Mouse (Mus musculus): ENCODE results near the gene Tcf20. TPM values are rescaled to one million over a fixed set of nuclear protein-coding genes. Genes with fewer than 3 reads are reported as not detected.

Tcf20 gene
- total and polyA plus RNA-seq, 3 experiments = 24.2 to 146 (median 128) TPM

GRCm38 (mm10) chr15:82984574-82984973, 3.1 kb downstream of the Tcf20 start:
- Histone ChIP-seq H3K36me3 (replicated peaks) (no peaks in the 10 kb centered on the region), H3K4me3 (ENCODE audit: low read depth, low read length) (no peak overlapping the region), H3K27me3 (ENCODE audit: insufficient read depth, low read length) (peaks cover 30% of the 10 kb centered on the region), H3K9me3 (replicated peaks) (no peaks in the 10 kb centered on the region), H3K4me1 (ENCODE audit: insufficient read depth, low read depth, low read length) (peaks cover 9% of the 10 kb centered on the region)
- TF ChIP-seq CTCF (IDR thresholded peaks at IDR 0.05; ENCODE audit: low read depth, low read length) = no peak
- no peak for TF ChIP-seq POLR2AphosphoS5 (IDR thresholded peaks at IDR 0.05; ENCODE audit: insufficient replicate concordance, low read depth, low read length)
- TF ChIP-seq GATA1 (IDR thresholded peaks at IDR 0.05; ENCODE audit: borderline replicate concordance, low read length) = no peak
- no peak for TF ChIP-seq GATA2 (IDR thresholded peaks at IDR 0.05; ENCODE audit: borderline replicate concordance, low read depth, low read length)
- TF ChIP-seq TAL1 (conservative IDR thresholded peaks at IDR 0.05; ENCODE audit: low read depth, low read length) = no peak
- ATAC-seq (ENCODE audit: extremely low read depth, insufficient number of reproducible peaks, low FRiP score, poor library complexity, severe bottlenecking) (no peak), DNase-seq (ENCODE audit: low spot score) (no peak)

- no peak for TF ChIP-seq CTCF (IDR thresholded peaks at IDR 0.05; ENCODE audit: low read depth, low read length)
- TF ChIP-seq GATA1 (IDR thresholded peaks at IDR 0.05; ENCODE audit: borderline replicate concordance, low read length) = no peak
- TF ChIP-seq POLR2AphosphoS5 (IDR thresholded peaks at IDR 0.05; ENCODE audit: insufficient replicate concordance, low read depth, low read length) = no peak
- no peak for TF ChIP-seq GATA2 (IDR thresholded peaks at IDR 0.05; ENCODE audit: borderline replicate concordance, low read depth, low read length)
- TF ChIP-seq TAL1 (conservative IDR thresholded peaks at IDR 0.05; ENCODE audit: low read depth, low read length) = no peak
- Histone ChIP-seq H3K9me3 (replicated peaks) (no peaks in the 10 kb centered on the region), H3K36me3 (replicated peaks) (no peaks in the 10 kb centered on the region), H3K4me1 (ENCODE audit: insufficient read depth, low read depth, low read length) (peaks cover 9% of the 10 kb centered on the region), H3K27me3 (ENCODE audit: insufficient read depth, low read length) (peaks cover 28% of the 10 kb centered on the region), H3K4me3 (ENCODE audit: low read depth, low read length) (no peak overlapping the region)
- ATAC-seq (ENCODE audit: extremely low read depth, insufficient number of reproducible peaks, low FRiP score, poor library complexity, severe bottlenecking) = no peak
- DNase-seq (ENCODE audit: low spot score) = no peak
These were observed 3.6 kb downstream of the Tcf20 start for GRCm38 (mm10) chr15:82984097-82984496.

- DNase-seq (ENCODE audit: low spot score) (no peak), ATAC-seq (ENCODE audit: extremely low read depth, insufficient number of reproducible peaks, low FRiP score, poor library complexity, severe bottlenecking) (no peak)
- TF ChIP-seq GATA2 (IDR thresholded peaks at IDR 0.05; ENCODE audit: borderline replicate concordance, low read depth, low read length) (no peak), CTCF (IDR thresholded peaks at IDR 0.05; ENCODE audit: low read depth, low read length) (no peak), GATA1 (IDR thresholded peaks at IDR 0.05; ENCODE audit: borderline replicate concordance, low read length) (no peak), TAL1 (conservative IDR thresholded peaks at IDR 0.05; ENCODE audit: low read depth, low read length) (no peak), POLR2AphosphoS5 (IDR thresholded peaks at IDR 0.05; ENCODE audit: insufficient replicate concordance, low read depth, low read length) (no peak)
- Histone ChIP-seq H3K27me3 (ENCODE audit: insufficient read depth, low read length) (peaks cover 27% of the 10 kb centered on the region), H3K36me3 (replicated peaks) (no peaks in the 10 kb centered on the region), H3K4me3 (ENCODE audit: low read depth, low read length) (no peak overlapping the region), H3K9me3 (replicated peaks) (no peaks in the 10 kb centered on the region), H3K4me1 (ENCODE audit: insufficient read depth, low read depth, low read length) (peaks cover 9% of the 10 kb centered on the region)
These were observed 4.2 kb downstream of the Tcf20 start for GRCm38 (mm10) chr15:82983416-82984026.

- Histone ChIP-seq H3K36me3 (replicated peaks) (no peaks in the 10 kb centered on the region), H3K4me1 (ENCODE audit: insufficient read depth, low read depth, low read length) (peaks cover 7% of the 10 kb centered on the region), H3K27me3 (ENCODE audit: insufficient read depth, low read length) (peaks cover 27% of the 10 kb centered on the region), H3K9me3 (replicated peaks) (no peaks in the 10 kb centered on the region), H3K4me3 (ENCODE audit: low read depth, low read length) (no peak overlapping the region)
- ATAC-seq (ENCODE audit: extremely low read depth, insufficient number of reproducible peaks, low FRiP score, poor library complexity, severe bottlenecking) (no peak), DNase-seq (ENCODE audit: low spot score) (no peak)
- TF ChIP-seq CTCF (IDR thresholded peaks at IDR 0.05; ENCODE audit: low read depth, low read length) (no peak), GATA1 (IDR thresholded peaks at IDR 0.05; ENCODE audit: borderline replicate concordance, low read length) (no peak), TAL1 (conservative IDR thresholded peaks at IDR 0.05; ENCODE audit: low read depth, low read length) (no peak), POLR2AphosphoS5 (IDR thresholded peaks at IDR 0.05; ENCODE audit: insufficient replicate concordance, low read depth, low read length) (no peak), GATA2 (IDR thresholded peaks at IDR 0.05; ENCODE audit: borderline replicate concordance, low read depth, low read length) (no peak)
These were observed 4.8 kb downstream of the Tcf20 start for GRCm38 (mm10) chr15:82982724-82983415.

GRCm38 (mm10) chr15:82981676-82982520, 5.8 kb downstream of the Tcf20 start:
- no peak overlapping the region for H3K4me3 ChIP-seq (ENCODE audit: low read depth, low read length)
- no peak for DNase-seq (ENCODE audit: low spot score)
- no peak for ATAC-seq (ENCODE audit: extremely low read depth, insufficient number of reproducible peaks, low FRiP score, poor library complexity, severe bottlenecking)

More at GRCm38 (mm10) chr15:82981676-82982520, 5.8 kb downstream of the Tcf20 start:
- TF ChIP-seq GATA2 (IDR thresholded peaks at IDR 0.05; ENCODE audit: borderline replicate concordance, low read depth, low read length) (no peak), CTCF (IDR thresholded peaks at IDR 0.05; ENCODE audit: low read depth, low read length) (no peak), GATA1 (IDR thresholded peaks at IDR 0.05; ENCODE audit: borderline replicate concordance, low read length) (no peak), POLR2AphosphoS5 (IDR thresholded peaks at IDR 0.05; ENCODE audit: insufficient replicate concordance, low read depth, low read length) (no peak), TAL1 (conservative IDR thresholded peaks at IDR 0.05; ENCODE audit: low read depth, low read length) (no peak)
- Histone ChIP-seq H3K9me3 (replicated peaks) (no peaks in the 10 kb centered on the region), H3K4me1 (ENCODE audit: insufficient read depth, low read depth, low read length) (no peaks in the 10 kb centered on the region), H3K27me3 (ENCODE audit: insufficient read depth, low read length) (peaks cover 19% of the 10 kb centered on the region), H3K36me3 (replicated peaks) (no peaks in the 10 kb centered on the region)
